Mouse (Mus musculus) limb, embryonic 13.5 days (tissue): ENCODE data around the gene Arhgap44. TPM values are rescaled to one million over a fixed set of nuclear protein-coding genes. Genes with fewer than 3 reads are reported as not detected.

Experiments
- ATAC-seq: fragments of 200-750 bp; cut with Nextera tagmentation; 2 replicates; pipeline ENCODE4 v1.8.0; 2017; ENCODE audit warnings: low read depth, moderate number of reproducible peaks, moderate TSS enrichment; ENCODE audit not compliant: low FRiP score
- H3K27ac ChIP-seq: fragments of 300-500 bp; sonication (generic); 2 replicates; pipeline ENCODE4 v1.5.1; 2015; ENCODE audit warnings: inconsistent platforms, mild to moderate bottlenecking, moderate library complexity
- H3K27me3 ChIP-seq: fragments of 300-500 bp; sonication (generic); 2 replicates; pipeline ENCODE4 v1.6.1; 2015; ENCODE audit warnings: mild to moderate bottlenecking, inconsistent platforms
- H3K36me3 ChIP-seq: fragments of 300-500 bp; sonication (generic); 2 replicates; pipeline ENCODE4 v1.6.1; 2015; ENCODE audit warnings: inconsistent platforms, mild to moderate bottlenecking, moderate library complexity
- H3K4me1 ChIP-seq: fragments of 300-500 bp; sonication (generic); 2 replicates; pipeline ENCODE4 v1.6.1; 2015; ENCODE audit warnings: inconsistent platforms
- H3K4me2 ChIP-seq: fragments of 300-500 bp; sonication (generic); replicated peaks from 2 replicates; pipeline ENCODE4 v1.6.1; 2015; ENCODE audit warnings: inconsistent platforms, mild to moderate bottlenecking, moderate library complexity
- H3K4me3 ChIP-seq: fragments of 300-500 bp; sonication (generic); 2 replicates; pipeline ENCODE4 v1.5.1; 2015; ENCODE audit warnings: moderate library complexity, mild to moderate bottlenecking, inconsistent platforms
- H3K9ac ChIP-seq: fragments of 300-500 bp; sonication (generic); 2 replicates; pipeline ENCODE4 v1.6.1; 2015; ENCODE audit warnings: mild to moderate bottlenecking, inconsistent platforms
- H3K9me3 ChIP-seq: fragments of 300-500 bp; sonication (generic); 2 replicates; pipeline ENCODE4 v1.6.1; 2016; ENCODE audit warnings: inconsistent platforms
- WGBS: fragments of 180-500 bp; shearing (Covaris S2); methylation state at CpG from one replicate; pipeline ENCODE4 v1.1.7; 2015; 5-methylcytosine and 5-hydroxymethylcytosine counted together
- polyA plus RNA-seq: library from polyadenylated mRNA; unstranded; fragments of >200 nt; fragmentation: Nextera tagmentation; extraction: Ambion mirVana; gene quantifications from 2 replicates; pipeline ENCODE4 v1.2.1, GENCODE M21; 2015

Arhgap44 gene
- polyA plus RNA-seq, 1 experiment from 2014 or later = 5.5 TPM

GRCm38 (mm10) chr11:65133661-65134060, 29.1 kb downstream of the Arhgap44 start:
- no peaks in the 10 kb centered on the region for H3K9me3 ChIP-seq
- H3K4me3 ChIP-seq = no peak overlapping the region
- H3K4me1 ChIP-seq = no peaks in the 10 kb centered on the region
- no peak overlapping the region for H3K9ac ChIP-seq
- WGBS = 89% methylated on average over 4 of the region's 4 CpGs
- no peak overlapping the region for H3K27ac ChIP-seq
- ATAC-seq = no peak
- no peaks in the 10 kb centered on the region for H3K27me3 ChIP-seq
- no peaks in the 10 kb centered on the region for H3K36me3 ChIP-seq
- no peak overlapping the region for H3K4me2 ChIP-seq

DNA sequence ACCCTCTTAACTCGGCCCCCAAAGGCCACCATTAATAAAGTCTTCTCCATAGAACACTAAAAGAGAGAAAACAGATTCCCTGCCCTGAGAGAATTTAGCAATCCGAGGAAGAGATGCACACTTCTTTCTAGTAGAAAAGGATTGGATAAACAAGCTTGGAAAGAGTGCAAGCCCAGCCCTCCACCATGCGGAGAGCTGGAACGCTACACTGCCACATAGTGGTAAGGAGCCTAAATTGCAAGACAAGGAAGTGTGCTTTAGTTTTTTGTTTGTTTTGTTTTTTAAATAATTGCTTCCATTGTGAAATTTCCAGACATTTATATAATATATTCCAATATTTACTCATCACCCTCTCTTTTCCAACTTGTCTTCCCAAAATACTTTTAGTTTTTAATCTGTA, 33.7 kb downstream of the Arhgap44 start:
- WGBS = 79% methylated on average over 4 of the region's 4 CpGs
- no peaks in the 10 kb centered on the region for H3K27me3 ChIP-seq
- H3K9me3 ChIP-seq = no peaks in the 10 kb centered on the region
- no peak overlapping the region for H3K27ac ChIP-seq
- H3K4me2 ChIP-seq = no peak overlapping the region
- H3K4me3 ChIP-seq = no peak overlapping the region
- peaks cover 9% of the 10 kb centered on the region for H3K4me1 ChIP-seq
- H3K36me3 ChIP-seq = no peaks in the 10 kb centered on the region
- no peak for ATAC-seq
- no peak overlapping the region for H3K9ac ChIP-seq

DNA sequence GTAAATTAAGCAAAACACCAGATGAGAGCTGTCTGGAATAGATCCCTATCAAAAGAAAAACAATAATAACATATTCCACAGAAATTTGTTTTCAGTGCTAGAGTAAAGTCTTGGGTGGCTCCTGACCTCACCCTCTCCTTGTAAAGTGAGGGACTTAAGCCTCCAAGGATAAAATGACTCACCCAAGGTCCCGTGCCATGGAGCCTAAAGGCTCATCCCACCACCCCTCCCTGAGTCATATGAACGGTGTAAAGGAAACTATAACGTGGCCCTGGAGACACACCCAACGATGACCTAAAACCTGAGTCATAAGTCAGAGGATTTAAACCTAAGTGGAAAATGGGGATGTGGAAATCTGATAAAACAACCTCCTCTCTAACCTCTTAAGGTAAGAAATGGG, 34.1 kb downstream of the Arhgap44 start:
- Histone ChIP-seq H3K4me2 (no peak overlapping the region), H3K4me1 (peaks cover 9% of the 10 kb centered on the region), H3K9me3 (no peaks in the 10 kb centered on the region), H3K9ac (no peak overlapping the region), H3K36me3 (no peaks in the 10 kb centered on the region), H3K27ac (no peak overlapping the region), H3K27me3 (no peaks in the 10 kb centered on the region), H3K4me3 (no peak overlapping the region)
- no peak for ATAC-seq
- 81% methylated on average over 4 of the region's 4 CpGs for WGBS

DNA sequence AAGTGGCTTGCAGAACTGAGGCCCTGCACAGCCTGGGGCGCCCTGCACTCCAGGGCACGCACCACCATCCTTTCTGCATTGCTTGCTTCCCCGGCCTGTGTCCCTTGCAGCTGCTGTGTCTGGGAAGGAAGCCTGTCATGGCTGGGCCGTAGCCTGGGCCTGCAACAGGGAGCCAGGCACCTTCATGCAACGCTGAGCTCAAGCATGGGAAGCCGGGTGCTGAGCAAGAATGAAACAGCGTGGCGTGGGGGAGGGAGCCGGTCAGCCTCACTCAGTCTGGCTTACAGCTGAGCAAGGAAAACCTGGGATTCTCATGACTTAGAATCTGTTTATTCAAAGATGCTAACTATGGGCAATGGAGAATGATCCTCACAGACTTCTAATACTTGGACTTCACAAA, 36.2 kb downstream of the Arhgap44 start:
- 71% methylated on average over 9 of the region's 9 CpGs for WGBS
- Histone ChIP-seq H3K4me3 (no peak overlapping the region), H3K9me3 (no peaks in the 10 kb centered on the region), H3K27me3 (no peaks in the 10 kb centered on the region), H3K36me3 (no peaks in the 10 kb centered on the region), H3K27ac (no peak overlapping the region), H3K4me2 (no peak overlapping the region), H3K9ac (no peak overlapping the region), H3K4me1 (peaks cover 9% of the 10 kb centered on the region)
- no peak for ATAC-seq

DNA sequence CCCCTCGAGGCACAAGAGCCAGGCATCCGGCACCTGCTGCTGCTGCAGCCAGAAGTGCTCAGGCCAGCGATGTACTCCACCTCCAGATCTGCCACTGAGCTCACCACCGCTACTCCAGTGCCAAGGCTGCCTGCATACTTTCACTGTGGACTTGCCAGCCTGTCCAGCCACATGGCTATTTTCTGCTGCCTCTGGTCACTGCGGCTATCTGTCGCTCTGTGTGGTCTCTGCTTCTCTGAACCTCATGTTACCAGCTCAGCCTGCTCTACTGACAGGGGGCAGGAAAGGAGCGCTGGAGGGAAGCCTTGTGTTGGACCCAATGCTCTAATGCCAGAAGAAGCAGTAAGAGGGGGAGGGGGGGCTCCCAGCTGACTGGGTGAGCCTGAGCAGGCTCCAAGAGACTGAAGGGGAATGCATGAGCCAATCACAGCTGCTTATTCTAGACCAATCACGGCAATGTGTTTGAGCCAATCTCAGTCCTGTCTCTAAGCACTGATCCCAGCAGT, 37.8 kb downstream of the Arhgap44 start:
- no peak overlapping the region for H3K4me2 ChIP-seq
- H3K4me1 ChIP-seq = peaks cover 9% of the 10 kb centered on the region
- no peak overlapping the region for H3K27ac ChIP-seq
- ATAC-seq = peak; percentile 54; the same call in 1 of the 2 replicates
- no peaks in the 10 kb centered on the region for H3K27me3 ChIP-seq
- no peak overlapping the region for H3K4me3 ChIP-seq
- H3K9ac ChIP-seq = no peak overlapping the region
- WGBS = 62% methylated on average over 8 of the region's 8 CpGs
- no peaks in the 10 kb centered on the region for H3K36me3 ChIP-seq
- H3K9me3 ChIP-seq = no peaks in the 10 kb centered on the region

GRCm38 (mm10) chr11:65120276-65120675, 42.5 kb downstream of the Arhgap44 start:
- Histone ChIP-seq H3K27me3 (no peaks in the 10 kb centered on the region), H3K9me3 (no peaks in the 10 kb centered on the region), H3K4me2 (no peak overlapping the region), H3K36me3 (no peaks in the 10 kb centered on the region), H3K9ac (no peak overlapping the region), H3K4me1 (peaks cover 5% of the 10 kb centered on the region), H3K27ac (no peak overlapping the region), H3K4me3 (no peak overlapping the region)
- ATAC-seq = no peak
- WGBS = 78% methylated on average over 4 of the region's 4 CpGs

GRCm38 (mm10) chr11:65115811-65116210, 47.0 kb downstream of the Arhgap44 start:
- Histone ChIP-seq H3K9me3 (no peaks in the 10 kb centered on the region), H3K4me3 (no peak overlapping the region), H3K36me3 (no peaks in the 10 kb centered on the region), H3K27me3 (no peaks in the 10 kb centered on the region), H3K9ac (no peak overlapping the region), H3K4me2 (no peak overlapping the region), H3K27ac (no peak overlapping the region), H3K4me1 (peaks cover 15% of the 10 kb centered on the region)
- WGBS = 84% methylated on average over 6 of the region's 6 CpGs
- no peak for ATAC-seq

GRCm38 (mm10) chr11:65112086-65112485, 50.7 kb downstream of the Arhgap44 start:
- no peak overlapping the region for H3K4me2 ChIP-seq
- H3K9me3 ChIP-seq = no peaks in the 10 kb centered on the region
- H3K27me3 ChIP-seq = no peaks in the 10 kb centered on the region
- WGBS = 44% methylated on average over 4 of the region's 4 CpGs
- H3K9ac ChIP-seq = no peak overlapping the region
- H3K4me1 ChIP-seq = peaks cover 17% of the 10 kb centered on the region
- H3K27ac ChIP-seq = no peak overlapping the region
- H3K4me3 ChIP-seq = no peak overlapping the region
- no peaks in the 10 kb centered on the region for H3K36me3 ChIP-seq
- ATAC-seq = no peak

- ATAC-seq = no peak
- Histone ChIP-seq H3K4me1 (peaks cover 17% of the 10 kb centered on the region), H3K4me2 (no peak overlapping the region), H3K9me3 (no peaks in the 10 kb centered on the region), H3K27ac (no peak overlapping the region), H3K27me3 (no peaks in the 10 kb centered on the region), H3K4me3 (no peak overlapping the region), H3K9ac (no peak overlapping the region; the same call in 1 of the 2 replicates), H3K36me3 (no peaks in the 10 kb centered on the region)
- 47% methylated on average over 5 of the region's 5 CpGs for WGBS
These were observed 51.1 kb downstream of the Arhgap44 start for GRCm38 (mm10) chr11:65111651-65112050.

DNA sequence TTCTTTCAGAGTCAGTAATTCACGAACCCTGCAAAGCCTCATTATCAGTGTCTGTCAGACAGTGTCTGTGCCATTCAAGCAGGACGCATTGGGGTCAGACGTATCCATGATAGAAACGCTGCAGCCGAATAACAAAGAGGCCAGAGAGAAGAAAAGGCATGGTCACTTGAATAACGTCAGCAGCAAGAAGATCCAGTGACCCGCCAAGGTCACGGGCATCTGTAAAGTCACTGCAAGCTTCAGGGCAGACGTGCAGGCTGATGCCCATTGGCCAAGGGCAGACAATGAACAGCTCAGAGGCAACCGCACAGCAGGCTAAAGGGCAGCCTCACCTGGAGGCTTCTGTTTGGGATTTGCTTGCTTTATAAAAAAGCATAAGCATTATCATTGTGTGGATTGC, 52.7 kb downstream of the Arhgap44 start:
- WGBS = 88% methylated on average over 10 of the region's 10 CpGs
- ATAC-seq = no peak
- H3K9me3 ChIP-seq = no peaks in the 10 kb centered on the region

DNA sequence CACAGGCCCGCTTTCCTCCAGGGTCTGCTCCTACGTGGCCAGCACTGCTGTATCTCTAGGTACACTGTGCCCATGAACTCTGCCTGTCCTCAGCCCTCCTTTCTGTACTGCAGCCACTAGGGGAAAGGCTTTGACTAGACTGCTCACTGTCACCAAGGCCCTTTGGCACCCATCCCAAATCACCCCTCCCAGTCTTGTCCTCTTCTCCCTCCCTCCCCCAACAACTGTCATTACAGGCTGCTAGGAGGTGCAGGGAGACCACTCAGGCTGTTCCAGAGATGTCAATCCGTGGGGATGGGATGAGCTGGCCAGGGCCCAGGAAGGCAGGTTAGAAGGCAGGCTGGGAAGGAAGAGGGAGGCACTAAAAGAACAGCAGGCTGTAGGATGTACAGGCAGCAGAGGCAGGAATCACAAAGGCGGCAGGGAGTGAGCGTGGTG, 55.0 kb downstream of the Arhgap44 start:
- no peak overlapping the region for H3K4me3 ChIP-seq
- peaks cover 17% of the 10 kb centered on the region for H3K4me1 ChIP-seq
- H3K9me3 ChIP-seq = no peaks in the 10 kb centered on the region
- ATAC-seq = no peak
- H3K9ac ChIP-seq = no peak overlapping the region
- 73% methylated on average over 5 of the region's 5 CpGs for WGBS
- H3K4me2 ChIP-seq = no peak overlapping the region
- no peaks in the 10 kb centered on the region for H3K27me3 ChIP-seq
- no peak overlapping the region for H3K27ac ChIP-seq
- H3K36me3 ChIP-seq = no peaks in the 10 kb centered on the region

More for the DNA sequence above, 52.7 kb downstream of the Arhgap44 start:
- no peak overlapping the region for H3K27ac ChIP-seq
- no peak overlapping the region for H3K9ac ChIP-seq
- no peaks in the 10 kb centered on the region for H3K36me3 ChIP-seq
- no peak overlapping the region for H3K4me3 ChIP-seq
- H3K27me3 ChIP-seq = no peaks in the 10 kb centered on the region
- no peak overlapping the region for H3K4me2 ChIP-seq
- H3K4me1 ChIP-seq = peaks cover 17% of the 10 kb centered on the region

GRCm38 (mm10) chr11:65107151-65107550, 55.6 kb downstream of the Arhgap44 start:
- ATAC-seq = no peak
- H3K4me1 ChIP-seq = peaks cover 16% of the 10 kb centered on the region
- no peak overlapping the region for H3K27ac ChIP-seq
- no peak overlapping the region for H3K4me3 ChIP-seq
- 72% methylated on average over 4 of the region's 4 CpGs for WGBS
- no peaks in the 10 kb centered on the region for H3K36me3 ChIP-seq
- H3K27me3 ChIP-seq = no peaks in the 10 kb centered on the region
- H3K4me2 ChIP-seq = no peak overlapping the region
- no peak overlapping the region for H3K9ac ChIP-seq
- no peaks in the 10 kb centered on the region for H3K9me3 ChIP-seq

DNA sequence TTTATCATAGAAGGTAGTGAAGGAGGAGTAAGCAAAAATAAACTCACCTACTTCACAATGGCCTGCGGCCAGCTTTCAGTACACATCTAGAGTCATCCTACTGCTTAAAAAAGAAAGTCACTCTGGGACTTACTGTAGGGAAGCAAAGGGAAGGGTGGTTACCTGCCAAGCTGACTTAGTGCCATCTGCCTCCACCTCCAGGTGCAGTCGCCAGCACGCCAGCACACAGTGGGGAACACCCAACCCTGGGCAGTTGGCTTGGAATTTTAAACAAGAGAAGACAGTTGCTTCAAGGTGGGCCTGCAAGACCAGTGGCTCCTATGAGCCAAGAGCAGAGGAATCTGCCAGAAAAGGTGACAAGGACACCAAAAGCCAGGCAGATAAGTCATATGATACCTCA, 58.7 kb downstream of the Arhgap44 start:
- Histone ChIP-seq H3K27ac (no peak overlapping the region), H3K9ac (no peak overlapping the region), H3K9me3 (no peaks in the 10 kb centered on the region), H3K27me3 (no peaks in the 10 kb centered on the region), H3K4me2 (no peak overlapping the region), H3K4me1 (0 out of 2 replicates have a peak, but pooled peaks cover 2% of the 10 kb centered on the region), H3K4me3 (no peak overlapping the region), H3K36me3 (no peaks in the 10 kb centered on the region)
- ATAC-seq = no peak
- 93% methylated on average over 3 of the region's 3 CpGs for WGBS
